Mouse (Mus musculus) myocyte (in vitro differentiated cells): Measurements from ENCODE around the gene Map3k7. TPM values are rescaled to one million over a fixed set of nuclear protein-coding genes. Genes with fewer than 3 reads are reported as not detected.

ENCODE experiments used
- H3K27me3 ChIP-seq: one replicate; pipeline ENCODE4 v1.6.1; 2011; ENCODE audit not compliant: control insufficient read depth, insufficient read depth, insufficient read length
- H3K36me3 ChIP-seq: one replicate; pipeline ENCODE4 v1.6.1; 2011; ENCODE audit not compliant: control insufficient read depth, insufficient read depth
- H3K4me2 ChIP-seq: one replicate; pipeline ENCODE4 v1.6.1; 2011; ENCODE audit warnings: low read depth, control low read depth
- H3K4me3 ChIP-seq: one replicate; pipeline ENCODE4 v1.5.1; 2011; ENCODE audit warnings: mild to moderate bottlenecking, control low read depth, moderate library complexity
- H3K79me2 ChIP-seq: one replicate; pipeline ENCODE4 v1.6.1; 2011; ENCODE audit not compliant: control insufficient read depth, insufficient read depth
- H3ac ChIP-seq: one replicate; pipeline ENCODE4 v1.6.1; 2011; ENCODE audit not compliant: control insufficient read depth, insufficient read length
- CEBPB ChIP-seq: IDR thresholded peaks from 2 replicates; pipeline ENCODE4 v1.6.1; 2011; ENCODE audit warnings: mild to moderate bottlenecking, moderate library complexity; ENCODE audit not compliant: poor library complexity, insufficient read depth, severe bottlenecking
- E2F4 ChIP-seq: IDR thresholded peaks from one replicate; pipeline ENCODE4 v1.6.1; 2011; ENCODE audit warnings: mild to moderate bottlenecking, control low read depth, moderate library complexity; ENCODE audit not compliant: insufficient read depth
- MAX ChIP-seq: IDR thresholded peaks from one replicate; pipeline ENCODE4 v1.6.1; 2011; ENCODE audit warnings: low read depth, mild to moderate bottlenecking, control low read depth
- MYOD1 ChIP-seq, 3 experiments: IDR thresholded peaks; one replicate each; pipeline ENCODE4 v1.6.1; 2011; ENCODE audit warnings: control low read depth in 2 of 3, low read depth in 2 of 3, mild to moderate bottlenecking in 2 of 3, moderate library complexity in 1 of 3; ENCODE audit not compliant: insufficient read length in 2 of 3, control insufficient read depth in 1 of 3
- MYOG ChIP-seq, 3 experiments: IDR thresholded peaks; one replicate each; pipeline ENCODE4 v1.6.1; 2011; ENCODE audit warnings: control low read depth in 2 of 3, low read depth in 2 of 3, mild to moderate bottlenecking in 2 of 3; ENCODE audit not compliant: insufficient read length in 2 of 3, control insufficient read depth in 1 of 3, insufficient read depth in 1 of 3
- POLR2A ChIP-seq: IDR thresholded peaks from one replicate; pipeline ENCODE4 v1.6.1; 2011; ENCODE audit warnings: low read depth, mild to moderate bottlenecking, control low read depth, moderate library complexity; ENCODE audit not compliant: insufficient read length
- POLR2AphosphoS2 ChIP-seq: IDR thresholded peaks from one replicate; pipeline ENCODE4 v1.6.1; 2011; ENCODE audit warnings: low read depth, control low read depth; ENCODE audit not compliant: insufficient read length
- REST ChIP-seq: IDR thresholded peaks from one replicate; pipeline ENCODE4 v1.6.1; 2011; ENCODE audit warnings: mild to moderate bottlenecking, control low read depth, moderate library complexity; ENCODE audit not compliant: insufficient read depth, insufficient read length
- SRF ChIP-seq: IDR thresholded peaks from one replicate; pipeline ENCODE4 v1.6.1; 2011; ENCODE audit warnings: low read depth; ENCODE audit not compliant: control insufficient read depth, insufficient read length
- TCF12 ChIP-seq: IDR thresholded peaks from one replicate; pipeline ENCODE4 v1.6.1; 2011; ENCODE audit warnings: mild to moderate bottlenecking, control low read depth; ENCODE audit not compliant: poor library complexity, insufficient read depth, severe bottlenecking
- TCF3 ChIP-seq: IDR thresholded peaks from one replicate; pipeline ENCODE4 v1.6.1; 2011; ENCODE audit warnings: low read depth, control low read depth; ENCODE audit not compliant: insufficient read length
- USF1 ChIP-seq: IDR thresholded peaks from one replicate; pipeline ENCODE4 v1.6.1; 2011; ENCODE audit warnings: low read depth, mild to moderate bottlenecking, control low read depth, moderate library complexity
- polyA plus RNA-seq: library from polyadenylated mRNA; unstranded; fragments of >200 nt; fragmentation: generic; extraction: Trizol; gene quantifications from one replicate; pipeline ENCODE4 v1.2.1, GENCODE M21; 2012; ENCODE audit warnings: missing spikeins

Map3k7 gene
- polyA plus RNA-seq, 1 experiment = 16.3 TPM

GRCm38 (mm10) chr4:31975260-31975950, 11.5 kb downstream of the Map3k7 start:
- Histone ChIP-seq H3ac (no peak overlapping the region), H3K27me3 (no peaks in the 10 kb centered on the region), H3K4me2 (no peak overlapping the region), H3K36me3 (peaks cover 15% of the 10 kb centered on the region), H3K79me2 (peaks cover 46% of the 10 kb centered on the region), H3K4me3 (no peak overlapping the region)
- TF ChIP-seq TCF12 = no peak
- no peak for TF ChIP-seq SRF
- TF ChIP-seq POLR2A = no peak
- TF ChIP-seq POLR2AphosphoS2 = no peak
- no peak for TF ChIP-seq TCF3
- no peak for TF ChIP-seq CEBPB
- no peak for TF ChIP-seq E2F4
- TF ChIP-seq REST = no peak
- TF ChIP-seq USF1 = no peak
- TF ChIP-seq MYOD1 (IDR thresholded peaks at IDR 0.05; ENCODE audit: control insufficient read depth in 1 of 3, insufficient read length in 2 of 3, low read depth in 2 of 3) = no peak
- no peak for TF ChIP-seq MAX
- no peak for TF ChIP-seq MYOG (IDR thresholded peaks at IDR 0.05; ENCODE audit: control insufficient read depth in 1 of 3, insufficient read depth in 1 of 3, insufficient read length in 2 of 3, low read depth in 2 of 3)

- Histone ChIP-seq H3K79me2 (no peaks in the 10 kb centered on the region), H3ac (no peak overlapping the region), H3K27me3 (no peaks in the 10 kb centered on the region), H3K4me2 (no peak overlapping the region), H3K4me3 (no peak overlapping the region), H3K36me3 (peaks cover 33% of the 10 kb centered on the region)
- TF ChIP-seq POLR2A = no peak
- no peak for TF ChIP-seq E2F4
- TF ChIP-seq REST = no peak
- TF ChIP-seq CEBPB = no peak
- no peak for TF ChIP-seq TCF12
- no peak for TF ChIP-seq POLR2AphosphoS2
- no peak for TF ChIP-seq MAX
- no peak for TF ChIP-seq MYOD1 (IDR thresholded peaks at IDR 0.05; ENCODE audit: control insufficient read depth in 1 of 3, insufficient read length in 2 of 3, low read depth in 2 of 3)
- no peak for TF ChIP-seq USF1
- TF ChIP-seq SRF = no peak
- TF ChIP-seq TCF3 = no peak
- no peak for TF ChIP-seq MYOG (IDR thresholded peaks at IDR 0.05; ENCODE audit: control insufficient read depth in 1 of 3, insufficient read depth in 1 of 3, insufficient read length in 2 of 3, low read depth in 2 of 3)
Measured at GRCm38 (mm10) chr4:31981863-31982262, 18.0 kb downstream of the Map3k7 start.

- Histone ChIP-seq H3K4me2 (no peak overlapping the region), H3K27me3 (no peaks in the 10 kb centered on the region), H3K4me3 (no peak overlapping the region), H3K36me3 (peaks cover 29% of the 10 kb centered on the region), H3K79me2 (no peaks in the 10 kb centered on the region), H3ac (no peak overlapping the region)
- TF ChIP-seq TCF12 = no peak
- TF ChIP-seq MYOG (IDR thresholded peaks at IDR 0.05; ENCODE audit: control insufficient read depth in 1 of 3, insufficient read depth in 1 of 3, insufficient read length in 2 of 3, low read depth in 2 of 3) = no peak
- no peak for TF ChIP-seq CEBPB
- TF ChIP-seq POLR2AphosphoS2 = no peak
- TF ChIP-seq REST = no peak
- no peak for TF ChIP-seq TCF3
- no peak for TF ChIP-seq POLR2A
Measured at GRCm38 (mm10) chr4:31993386-31993785, 29.5 kb downstream of the Map3k7 start.

GRCm38 (mm10) chr4:31993865-31994264, 30.0 kb downstream of the Map3k7 start:
- Histone ChIP-seq H3K79me2 (no peaks in the 10 kb centered on the region), H3K4me2 (no peak overlapping the region), H3K4me3 (no peak overlapping the region), H3K36me3 (peaks cover 29% of the 10 kb centered on the region), H3K27me3 (no peaks in the 10 kb centered on the region), H3ac (no peak overlapping the region)
- no peak for TF ChIP-seq POLR2AphosphoS2
- TF ChIP-seq MAX = no peak
- no peak for TF ChIP-seq CEBPB
- no peak for TF ChIP-seq TCF3
- no peak for TF ChIP-seq USF1
- TF ChIP-seq REST = no peak
- TF ChIP-seq TCF12 = no peak
- no peak for TF ChIP-seq E2F4
- no peak for TF ChIP-seq MYOG (IDR thresholded peaks at IDR 0.05; ENCODE audit: control insufficient read depth in 1 of 3, insufficient read depth in 1 of 3, insufficient read length in 2 of 3, low read depth in 2 of 3)
- TF ChIP-seq SRF = no peak
- no peak for TF ChIP-seq POLR2A
- TF ChIP-seq MYOD1 (IDR thresholded peaks at IDR 0.05; ENCODE audit: control insufficient read depth in 1 of 3, insufficient read length in 2 of 3, low read depth in 2 of 3) = no peak
